Mouse (Mus musculus): ENCODE results near the gene Fbln5. TPM values are rescaled to one million over a fixed set of nuclear protein-coding genes. Genes with fewer than 3 reads are reported as not detected.

The Fbln5 gene
- total and polyA plus RNA-seq, 2 experiments = 3.6 to 4.8 TPM

- Histone ChIP-seq H3K4me1 (ENCODE audit: control insufficient read depth, insufficient read depth, low read length) (peaks cover 8% of the 10 kb centered on the region), H3K36me3 (ENCODE audit: control insufficient read depth, insufficient read depth, low read length) (no peaks in the 10 kb centered on the region), H3K79me2 (ENCODE audit: control insufficient read depth, insufficient read depth, low read length) (no peaks in the 10 kb centered on the region), H3K9ac (ENCODE audit: low read depth, low read length) (no peak overlapping the region), H3K4me3 (ENCODE audit: insufficient read depth, low read depth, low read length) (no peak overlapping the region), H3K27ac (replicated peaks; ENCODE audit: insufficient read depth, low read depth, low read length) (no peak overlapping the region), H3K27me3 (ENCODE audit: control insufficient read depth, insufficient read depth, low read length) (no peaks in the 10 kb centered on the region)
- DNase-seq (ENCODE audit: extremely low read depth, low read depth, low spot score) = no peak
- 61% methylated on average over 2 of the region's 2 CpGs for WGBS
- TF ChIP-seq POLR2A (IDR thresholded peaks at IDR 0.05; ENCODE audit: extremely low read depth, insufficient read depth, low read length) = no peak
- no peak for TF ChIP-seq CTCF (IDR thresholded peaks at IDR 0.05; ENCODE audit: low read depth, low read length)
These were observed 76.5 kb downstream of the Fbln5 start for GRCm38 (mm10) chr12:101742375-101742774.

- Histone ChIP-seq H3K79me2 (ENCODE audit: control insufficient read depth, insufficient read depth, low read length) (no peaks in the 10 kb centered on the region), H3K36me3 (ENCODE audit: control insufficient read depth, insufficient read depth, low read length) (no peaks in the 10 kb centered on the region), H3K9ac (ENCODE audit: low read depth, low read length) (no peak overlapping the region), H3K4me3 (ENCODE audit: insufficient read depth, low read depth, low read length) (no peak overlapping the region), H3K27me3 (ENCODE audit: control insufficient read depth, insufficient read depth, low read length) (no peaks in the 10 kb centered on the region), H3K27ac (replicated peaks; ENCODE audit: insufficient read depth, low read depth, low read length) (0 out of 2 replicates have a peak overlapping the region, but pooled peaks have one; percentile 29), H3K4me1 (ENCODE audit: control insufficient read depth, insufficient read depth, low read length) (peaks cover 8% of the 10 kb centered on the region)
- TF ChIP-seq CTCF (IDR thresholded peaks at IDR 0.05; ENCODE audit: low read depth, low read length) = no peak
- no peak for TF ChIP-seq POLR2A (IDR thresholded peaks at IDR 0.05; ENCODE audit: extremely low read depth, insufficient read depth, low read length)
- WGBS = 1% methylated on average over 2 of the region's 2 CpGs
- peak; percentile 47 for DNase-seq (ENCODE audit: extremely low read depth, low read depth, low spot score)
These were observed 78.4 kb downstream of the Fbln5 start for GRCm38 (mm10) chr12:101740486-101740885.

GRCm38 (mm10) chr12:101740045-101740444 is 78.8 kb downstream of the Fbln5 start:
- Histone ChIP-seq H3K36me3 (ENCODE audit: control insufficient read depth, insufficient read depth, low read length) (no peaks in the 10 kb centered on the region), H3K4me1 (ENCODE audit: control insufficient read depth, insufficient read depth, low read length) (peaks cover 8% of the 10 kb centered on the region), H3K4me3 (ENCODE audit: insufficient read depth, low read depth, low read length) (no peak overlapping the region), H3K27ac (replicated peaks; ENCODE audit: insufficient read depth, low read depth, low read length) (0 out of 2 replicates have a peak overlapping the region, but pooled peaks have one; percentile 29), H3K79me2 (ENCODE audit: control insufficient read depth, insufficient read depth, low read length) (no peaks in the 10 kb centered on the region), H3K9ac (ENCODE audit: low read depth, low read length) (no peak overlapping the region), H3K27me3 (ENCODE audit: control insufficient read depth, insufficient read depth, low read length) (no peaks in the 10 kb centered on the region)
- no peak for TF ChIP-seq POLR2A (IDR thresholded peaks at IDR 0.05; ENCODE audit: extremely low read depth, insufficient read depth, low read length)
- no peak for TF ChIP-seq CTCF (IDR thresholded peaks at IDR 0.05; ENCODE audit: low read depth, low read length)
- DNase-seq (ENCODE audit: extremely low read depth, low read depth, low spot score) = peak; percentile 51
- 15% methylated on average over 2 of the region's 2 CpGs for WGBS

GRCm38 (mm10) chr12:101718755-101719150 is 100.1 kb downstream of the Fbln5 start:
- peak overlapping the region; percentile 14; the same call in 1 of the 2 replicates for H3K9ac ChIP-seq (ENCODE audit: low read depth, low read length)
- peak; percentile 28 for DNase-seq (ENCODE audit: extremely low read depth, low read depth, low spot score)
- H3K79me2 ChIP-seq (ENCODE audit: control insufficient read depth, insufficient read depth, low read length) = no peaks in the 10 kb centered on the region
- no peaks in the 10 kb centered on the region for H3K27me3 ChIP-seq (ENCODE audit: control insufficient read depth, insufficient read depth, low read length)
- TF ChIP-seq POLR2A (IDR thresholded peaks at IDR 0.05; ENCODE audit: extremely low read depth, insufficient read depth, low read length) = no peak
- TF ChIP-seq CTCF (IDR thresholded peaks at IDR 0.05; ENCODE audit: low read depth, low read length) = no peak
- H3K4me1 ChIP-seq (ENCODE audit: control insufficient read depth, insufficient read depth, low read length) = no peaks in the 10 kb centered on the region
- no peak overlapping the region for H3K27ac ChIP-seq (replicated peaks; ENCODE audit: insufficient read depth, low read depth, low read length)
- H3K4me3 ChIP-seq (ENCODE audit: insufficient read depth, low read depth, low read length) = peak overlapping the region; percentile 92
- under 1% methylated on average over 7 of the region's 9 CpGs for WGBS
- H3K36me3 ChIP-seq (ENCODE audit: control insufficient read depth, insufficient read depth, low read length) = no peaks in the 10 kb centered on the region

GRCm38 (mm10) chr12:101718054-101718754 is 100.7 kb downstream of the Fbln5 start, which contains the start of gene Tc2n:
TSS of gene Tc2n (minus strand) at chr12:101718523.
- H3K27me3 ChIP-seq (ENCODE audit: control insufficient read depth, insufficient read depth, low read length) = no peaks in the 10 kb centered on the region
- H3K79me2 ChIP-seq (ENCODE audit: control insufficient read depth, insufficient read depth, low read length) = no peaks in the 10 kb centered on the region
- DNase-seq (ENCODE audit: extremely low read depth, low read depth, low spot score) = peak; percentile 77
- H3K9ac ChIP-seq (ENCODE audit: low read depth, low read length) = peak within 1 kb of the TSS; percentile 85
- peak within 1 kb of the TSS; percentile 92 for H3K4me3 ChIP-seq (ENCODE audit: insufficient read depth, low read depth, low read length)
- under 1% methylated on average over 74 of the region's 75 CpGs for WGBS
- H3K4me1 ChIP-seq (ENCODE audit: control insufficient read depth, insufficient read depth, low read length) = no peaks in the 10 kb centered on the region
- peak within 1 kb of the TSS; percentile 60 for H3K27ac ChIP-seq (replicated peaks; ENCODE audit: insufficient read depth, low read depth, low read length)
- TF ChIP-seq CTCF (IDR thresholded peaks at IDR 0.05; ENCODE audit: low read depth, low read length) (no peak), POLR2A (IDR thresholded peaks at IDR 0.05; ENCODE audit: extremely low read depth, insufficient read depth, low read length) (peak; percentile 81; the same call in 1 of the 2 replicates)
- no peaks in the 10 kb centered on the region for H3K36me3 ChIP-seq (ENCODE audit: control insufficient read depth, insufficient read depth, low read length)

GRCm38 (mm10) chr12:101699176-101699575 is 119.7 kb downstream of the Fbln5 start:
- no peak for DNase-seq (ENCODE audit: extremely low read depth, low read depth, low spot score)
- H3K9ac ChIP-seq (ENCODE audit: low read depth, low read length) = no peak overlapping the region
- no peak for TF ChIP-seq POLR2A (IDR thresholded peaks at IDR 0.05; ENCODE audit: extremely low read depth, insufficient read depth, low read length)
- TF ChIP-seq CTCF (IDR thresholded peaks at IDR 0.05; ENCODE audit: low read depth, low read length) = no peak
- H3K4me1 ChIP-seq (ENCODE audit: control insufficient read depth, insufficient read depth, low read length) = no peaks in the 10 kb centered on the region
- H3K79me2 ChIP-seq (ENCODE audit: control insufficient read depth, insufficient read depth, low read length) = no peaks in the 10 kb centered on the region
- H3K27me3 ChIP-seq (ENCODE audit: control insufficient read depth, insufficient read depth, low read length) = no peaks in the 10 kb centered on the region
- H3K4me3 ChIP-seq (ENCODE audit: insufficient read depth, low read depth, low read length) = no peak overlapping the region
- H3K36me3 ChIP-seq (ENCODE audit: control insufficient read depth, insufficient read depth, low read length) = no peaks in the 10 kb centered on the region
- H3K27ac ChIP-seq (replicated peaks; ENCODE audit: insufficient read depth, low read depth, low read length) = no peak overlapping the region
- WGBS = 86% methylated on average over 3 of the region's 3 CpGs

Other genes with a start within 250 kb of the Fbln5 start
- 1.7 and 1.8 TPM in 2 replicates for gene Tc2n, start 100.5 kb downstream of the Fbln5 start, total RNA-seq (2014; rRNA removed)
- 0.09 and 0.22 TPM in 2 replicates for gene Tc2n, start 100.5 kb downstream of the Fbln5 start, polyA plus RNA-seq (2012; rRNA removed)
- 12.4 and 14.8 TPM in 2 replicates for gene Trip11, start 94.2 kb upstream of the Fbln5 start, total RNA-seq (2014; rRNA removed)
- gene Trip11, start 94.2 kb upstream of the Fbln5 start, polyA plus RNA-seq (2012; rRNA removed) = 1.9 and 2.5 TPM in 2 replicates
- gene Atxn3, start 139.2 kb upstream of the Fbln5 start, total RNA-seq (2014; rRNA removed) = 13.9 and 14.1 TPM in 2 replicates
- gene Atxn3, start 139.2 kb upstream of the Fbln5 start, polyA plus RNA-seq (2012; rRNA removed) = 2.4 and 2.7 TPM in 2 replicates
- gene Cpsf2, start 156.9 kb upstream of the Fbln5 start, total RNA-seq (2014; rRNA removed) = 7.7 and 9.2 TPM in 2 replicates
- gene Cpsf2, start 156.9 kb upstream of the Fbln5 start, polyA plus RNA-seq (2012; rRNA removed) = 2.7 and 3.1 TPM in 2 replicates